Mouse (Mus musculus): ENCODE data around the gene Cse1l.

Cse1l gene

GRCm38 (mm10) chr2:166903719-166904282, 2.0 kb upstream of the Cse1l start:
- DNase-seq: no peak

- peak; percentile 13 for DNase-seq
These were observed 813 bp downstream of the Cse1l start for GRCm38 (mm10) chr2:166906523-166907182.

- no peak for DNase-seq
These were observed 3.9 kb downstream of the Cse1l start for GRCm38 (mm10) chr2:166909729-166910128.

- no peak for DNase-seq
These were observed 4.7 kb downstream of the Cse1l start for GRCm38 (mm10) chr2:166910536-166910935.

- no peak for DNase-seq
These were observed 18.1 kb downstream of the Cse1l start for GRCm38 (mm10) chr2:166923971-166924370.

- DNase-seq: no peak
These were observed 28.1 kb downstream of the Cse1l start for GRCm38 (mm10) chr2:166933943-166934342.

GRCm38 (mm10) chr2:166934416-166934815, 28.6 kb downstream of the Cse1l start:
- no peak for DNase-seq

- DNase-seq: no peak
These were observed 29.7 kb downstream of the Cse1l start for GRCm38 (mm10) chr2:166935582-166935981.

- no peak for DNase-seq
These were observed 30.3 kb downstream of the Cse1l start for GRCm38 (mm10) chr2:166936166-166936565.

GRCm38 (mm10) chr2:166943146-166943545, 37.3 kb downstream of the Cse1l start:
- DNase-seq: no peak

- no peak for DNase-seq
These were observed 38.5 kb downstream of the Cse1l start for GRCm38 (mm10) chr2:166944346-166944745.

- peak; percentile 21 for DNase-seq
These were observed 39.6 kb downstream of the Cse1l start for GRCm38 (mm10) chr2:166945456-166945855.

- DNase-seq: no peak
These were observed 42.4 kb downstream of the Cse1l start for GRCm38 (mm10) chr2:166948246-166948645.

- no peak for DNase-seq
These were observed 43.1 kb downstream of the Cse1l start for GRCm38 (mm10) chr2:166948936-166949335.

- no peak for DNase-seq
These were observed 45.2 kb downstream of the Cse1l start for GRCm38 (mm10) chr2:166950853-166951648.

- no peak for DNase-seq
These were observed 46.3 kb downstream of the Cse1l start for GRCm38 (mm10) chr2:166952151-166952550.

- DNase-seq: peak; percentile 77
These were observed 51.0 kb downstream of the Cse1l start for GRCm38 (mm10) chr2:166956805-166957204.

- DNase-seq: no peak
These were observed 54.9 kb downstream of the Cse1l start for GRCm38 (mm10) chr2:166960648-166961330.

GRCm38 (mm10) chr2:166963257-166963656, 57.4 kb downstream of the Cse1l start:
- DNase-seq: no peak

- no peak for DNase-seq
These were observed 58.9 kb downstream of the Cse1l start for GRCm38 (mm10) chr2:166964773-166965172.

- no peak for DNase-seq
These were observed 67.3 kb downstream of the Cse1l start for GRCm38 (mm10) chr2:166973153-166973552.

- no peak for DNase-seq
These were observed 68.5 kb downstream of the Cse1l start for GRCm38 (mm10) chr2:166974177-166974872.

- peak; percentile 4 for DNase-seq
These were observed 70.5 kb downstream of the Cse1l start for GRCm38 (mm10) chr2:166976356-166976755.
